Mouse (Mus musculus) kidney, adult 2 months (tissue): ENCODE results near the gene Pou1f1. TPM values are rescaled to one million over a fixed set of nuclear protein-coding genes. Genes with fewer than 3 reads are reported as not detected.
A peak's percentile ranks its signal among the peaks of the same experiment; 100 is the strongest.

Source experiments
- DNase-seq: peaks from one replicate; pipeline ENCODE4 v3.0.0; 2021
- H3K27ac ChIP-seq: fragments of 200-500 bp; 2 replicates; pipeline ENCODE4 v1.5.1; 2012; ENCODE audit warnings: low read depth, low read length, control low read depth, inconsistent platforms; ENCODE audit not compliant: insufficient read depth
- H3K27me3 ChIP-seq: fragments of 200-500 bp; replicated peaks from 2 replicates; pipeline ENCODE4 v1.6.1; 2012; ENCODE audit warnings: mild to moderate bottlenecking, moderate library complexity, low read length, inconsistent platforms; ENCODE audit not compliant: control insufficient read depth, insufficient read depth
- H3K36me3 ChIP-seq: fragments of 200-500 bp; 2 replicates; pipeline ENCODE4 v1.6.1; 2012; ENCODE audit warnings: mild to moderate bottlenecking, moderate library complexity, low read length, inconsistent platforms; ENCODE audit not compliant: control insufficient read depth, insufficient read depth
- H3K4me1 ChIP-seq: fragments of 200-500 bp; 2 replicates; pipeline ENCODE4 v1.6.1; 2011; ENCODE audit warnings: low read length; ENCODE audit not compliant: control insufficient read depth, insufficient read depth
- H3K4me3 ChIP-seq: fragments of 200-500 bp; 2 replicates; pipeline ENCODE4 v1.5.1; 2011; ENCODE audit warnings: mild to moderate bottlenecking, low read depth, low read length, control low read depth; ENCODE audit not compliant: insufficient read depth
- CTCF ChIP-seq: fragments of 200-500 bp; conservative IDR thresholded peaks from 2 replicates; pipeline ENCODE4 v1.5.1; 2011; ENCODE audit warnings: low read depth, mild to moderate bottlenecking, control low read depth, low read length, moderate library complexity, mixed read lengths; ENCODE audit not compliant: insufficient read depth, insufficient read length
- POLR2A ChIP-seq: fragments of 200-500 bp; IDR thresholded peaks from one replicate; pipeline ENCODE4 v1.6.1; 2011; ENCODE audit warnings: low read depth, low read length, control low read depth
- WGBS: fragments of 180-500 bp; shearing (Covaris S2); methylation state at CpG from one replicate; pipeline ENCODE4 v1.1.7; 2018; 5-methylcytosine and 5-hydroxymethylcytosine counted together
- polyA plus RNA-seq: library from polyadenylated mRNA; depleted of rRNA; stranded (reverse); fragments of >200 nt; gene quantifications from 2 replicates; pipeline ENCODE4 v1.2.3, GENCODE M21; 2012; rRNA removed

The Pou1f1 gene
- polyA plus RNA-seq, 1 experiment: not detected

DNA sequence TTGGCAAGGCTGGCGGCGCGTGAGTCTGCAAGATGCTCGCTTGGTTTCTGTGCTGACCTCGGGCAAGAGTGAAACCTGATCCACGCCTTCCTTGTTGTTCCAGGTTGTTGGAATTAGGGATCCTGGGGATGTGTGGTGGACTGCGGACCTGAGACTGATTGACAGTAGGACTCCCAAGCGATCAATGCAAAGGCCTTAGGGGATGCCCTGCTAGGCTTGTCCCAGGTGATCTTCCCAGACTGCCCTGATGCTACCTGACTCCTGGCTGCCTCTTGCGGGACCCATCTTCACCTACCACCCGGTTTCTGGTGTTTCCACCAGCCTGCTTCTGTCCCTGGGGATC, 42.5 kb downstream of the Pou1f1 start:
- WGBS: 2% methylated on average over 10 of the region's 10 CpGs
- no peak for TF ChIP-seq POLR2A
- TF ChIP-seq CTCF: no peak
- Histone ChIP-seq H3K4me3 (peak overlapping the region; percentile 69), H3K4me1 (peaks cover 9% of the 10 kb centered on the region), H3K27ac (no peak overlapping the region), H3K27me3 (no peaks in the 10 kb centered on the region), H3K36me3 (no peaks in the 10 kb centered on the region)
- no peak for DNase-seq

DNA sequence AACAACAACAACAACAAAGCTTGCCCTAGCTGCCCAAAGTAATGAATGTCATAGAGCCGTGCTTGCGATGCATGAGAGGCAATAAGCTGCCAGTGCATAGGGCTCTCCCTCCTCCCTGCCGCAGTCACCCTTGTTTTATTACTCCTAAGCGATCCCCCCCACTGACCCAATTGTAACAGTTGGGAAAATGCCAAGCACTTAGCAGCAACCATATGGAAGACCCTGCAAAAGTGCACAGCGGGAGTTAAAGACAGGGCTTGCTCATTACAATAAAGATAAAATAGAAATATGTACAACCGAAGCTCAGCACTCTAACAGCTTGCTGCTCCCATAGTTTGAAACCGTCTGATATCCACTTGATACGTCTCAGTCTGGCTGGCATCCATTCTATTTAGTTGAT, 44.0 kb downstream of the Pou1f1 start:
- no peak for DNase-seq
- WGBS: 61% methylated on average over 8 of the region's 8 CpGs
- Histone ChIP-seq H3K27me3 (no peaks in the 10 kb centered on the region), H3K4me1 (peaks cover 7% of the 10 kb centered on the region), H3K36me3 (no peaks in the 10 kb centered on the region), H3K4me3 (no peak overlapping the region), H3K27ac (no peak overlapping the region)
- TF ChIP-seq CTCF (no peak), POLR2A (no peak)

DNA sequence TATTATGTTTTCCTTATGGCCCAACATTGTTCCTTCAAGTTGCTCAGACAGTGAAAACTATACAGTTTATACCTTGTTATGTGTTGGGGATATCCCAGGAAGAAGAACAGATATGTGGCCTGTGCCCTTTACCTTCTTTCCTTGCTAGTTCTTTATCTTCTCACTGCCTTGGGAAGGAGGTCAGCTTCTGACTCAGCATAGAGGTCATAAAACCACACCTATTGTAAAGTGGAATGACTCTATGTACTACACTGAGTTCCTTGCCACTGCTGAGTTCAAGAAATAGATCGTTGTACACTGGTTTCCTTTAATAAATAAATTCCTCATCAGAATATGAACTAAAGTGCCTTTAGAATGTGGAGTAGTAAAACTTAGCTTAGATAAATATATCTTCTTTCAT, 44.6 kb downstream of the Pou1f1 start:
- Histone ChIP-seq H3K4me3 (no peak overlapping the region), H3K4me1 (peaks cover 2% of the 10 kb centered on the region; the same call in 1 of the 2 replicates), H3K27ac (no peak overlapping the region), H3K27me3 (no peaks in the 10 kb centered on the region), H3K36me3 (no peaks in the 10 kb centered on the region)
- DNase-seq: no peak
- TF ChIP-seq CTCF: no peak
- TF ChIP-seq POLR2A: no peak
- 75% methylated on average over 1 of the region's 1 CpGs for WGBS

DNA sequence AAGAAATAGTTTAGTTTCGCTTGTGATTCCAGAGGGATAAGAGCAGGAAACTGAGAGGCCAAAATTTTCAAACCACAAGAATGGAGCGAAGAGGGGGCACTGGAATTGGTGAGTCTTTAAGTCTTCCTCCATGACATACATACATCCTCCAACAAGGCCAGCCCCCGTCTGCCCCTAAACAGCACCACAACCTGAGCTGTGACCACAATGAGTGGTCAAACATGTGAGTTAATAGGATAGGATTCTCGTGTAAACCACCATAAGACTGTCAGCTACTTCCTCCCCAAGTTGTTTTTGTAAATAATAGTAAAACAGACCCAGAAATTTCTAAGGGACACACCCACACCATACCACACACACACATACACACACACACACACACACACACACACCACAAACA, 48.5 kb downstream of the Pou1f1 start:
- Histone ChIP-seq H3K27ac (no peak overlapping the region), H3K4me3 (no peak overlapping the region), H3K27me3 (no peaks in the 10 kb centered on the region), H3K4me1 (no peaks in the 10 kb centered on the region), H3K36me3 (no peaks in the 10 kb centered on the region)
- TF ChIP-seq POLR2A (no peak), CTCF (no peak)
- no peak for DNase-seq
- WGBS: 80% methylated on average over 4 of the region's 4 CpGs

GRCm38 (mm10) chr16:65577298-65578029, 57.2 kb downstream of the Pou1f1 start:
- Histone ChIP-seq H3K4me3 (no peak overlapping the region), H3K36me3 (no peaks in the 10 kb centered on the region), H3K4me1 (no peaks in the 10 kb centered on the region), H3K27ac (no peak overlapping the region), H3K27me3 (no peaks in the 10 kb centered on the region)
- DNase-seq: no peak
- 45% methylated on average over 6 of the region's 6 CpGs for WGBS
- no peak for TF ChIP-seq CTCF
- no peak for TF ChIP-seq POLR2A

Other genes starting within 250 kb of the Pou1f1 start
- 14.9 and 16.0 TPM in 2 replicates for gene Chmp2b, start 42.2 kb downstream of the Pou1f1 start, polyA plus RNA-seq